Mouse (Mus musculus): ENCODE measurements around the gene Bap1.

Bap1 gene

DNA sequence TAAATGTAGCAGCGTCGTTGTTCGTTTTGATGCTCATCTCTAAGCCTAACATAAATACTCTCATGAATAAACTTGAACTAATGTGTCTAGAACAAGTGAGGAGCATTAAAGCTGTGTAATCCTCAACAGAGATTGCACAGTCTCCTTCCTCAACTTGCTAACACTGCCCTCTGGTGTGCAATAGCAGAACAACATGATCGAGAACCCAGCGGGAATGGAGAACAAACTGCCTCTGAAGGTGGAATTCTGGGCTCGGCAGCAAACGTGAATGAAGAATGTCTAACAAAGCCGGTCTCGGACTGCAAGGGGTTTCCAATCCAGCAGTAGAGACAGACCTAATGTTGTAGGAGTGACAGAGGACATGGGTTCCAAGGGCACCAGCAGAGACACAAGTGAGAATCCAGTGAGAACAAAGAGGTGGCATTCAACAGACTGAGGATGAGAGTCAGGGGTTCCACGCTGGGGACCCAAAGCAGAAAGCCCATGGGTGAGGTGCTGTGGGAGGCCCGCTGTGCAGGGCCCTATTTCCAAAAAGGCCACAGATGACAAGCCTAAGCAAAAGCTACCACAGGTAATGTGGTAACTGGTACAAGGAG, 17.2 kb upstream of the Bap1 start:
- DNase-seq = peak; percentile 84

DNA sequence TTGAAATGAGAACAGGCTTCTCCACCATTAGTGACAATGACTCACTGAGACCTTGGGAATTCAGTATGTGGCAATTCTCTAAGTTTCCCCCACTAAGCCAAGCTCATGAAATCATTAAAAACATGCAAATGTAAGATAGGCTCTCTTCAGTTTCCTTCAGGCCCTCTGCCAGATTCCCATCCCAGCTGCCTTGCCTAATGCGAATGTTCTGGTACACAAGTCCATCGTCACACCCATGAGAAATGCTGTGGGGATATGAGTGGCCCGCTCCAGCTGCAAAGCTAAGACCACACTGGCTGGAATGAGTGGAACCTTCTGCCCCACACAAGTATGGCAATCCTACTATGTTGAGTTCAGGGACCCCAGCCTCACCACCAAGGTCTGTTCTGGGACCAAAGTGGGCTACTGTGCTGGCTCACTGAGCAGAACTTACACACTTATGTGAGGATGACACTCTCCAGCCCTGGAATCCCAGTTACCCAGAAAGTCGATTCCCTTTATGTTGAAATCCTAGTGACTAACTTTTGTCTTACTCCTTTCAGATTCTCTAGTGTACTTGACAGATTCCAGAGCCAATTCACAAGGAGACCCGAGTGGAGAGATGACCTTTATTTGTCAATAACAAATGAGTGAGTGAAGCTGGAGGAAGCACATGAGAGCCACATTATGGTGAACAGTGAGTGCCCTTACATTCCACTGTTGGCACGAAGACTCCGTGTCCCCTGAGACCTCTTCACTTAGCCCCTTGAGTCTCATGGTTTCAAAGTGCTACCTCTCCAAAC, 14.0 kb upstream of the Bap1 start:
- no peak for DNase-seq

DNA sequence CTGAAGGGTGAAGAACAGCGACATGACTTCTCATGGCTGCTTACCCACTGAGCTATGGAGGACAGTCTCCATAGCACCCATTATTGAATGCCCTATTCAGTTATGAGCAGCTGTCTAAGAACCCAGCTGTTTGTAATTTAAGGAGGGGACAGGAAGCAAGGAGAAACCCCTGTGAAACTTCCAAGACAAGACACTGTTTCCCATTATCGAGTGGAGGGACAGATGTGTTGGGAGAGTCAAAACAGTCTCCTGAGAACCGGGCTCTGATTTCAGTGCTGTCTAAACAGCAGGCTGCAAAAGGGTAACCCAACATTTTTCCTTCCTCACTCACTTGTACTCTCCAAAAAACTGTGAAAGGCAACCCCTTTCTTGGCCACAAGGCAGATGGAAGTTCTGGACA, 10.7 kb upstream of the Bap1 start:
- DNase-seq = no peak

DNA sequence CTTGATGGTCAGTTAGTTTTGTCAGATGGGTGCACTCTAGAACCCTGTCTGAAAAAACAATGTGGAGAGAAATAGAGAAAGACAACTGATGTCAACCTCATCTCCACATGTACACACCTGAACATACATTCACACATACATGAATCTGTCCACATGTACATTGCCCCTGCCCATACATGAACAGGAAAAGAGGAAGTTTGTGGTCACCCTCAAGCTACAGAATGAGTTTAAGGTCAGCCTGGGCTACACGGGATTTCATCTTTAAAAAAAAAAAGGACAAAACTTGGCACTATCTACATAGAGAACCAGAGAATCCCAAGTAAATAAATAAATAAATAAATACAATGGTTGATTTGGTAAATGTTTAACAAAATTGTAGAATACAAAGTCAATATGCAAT, 6.5 kb upstream of the Bap1 start:
- DNase-seq = no peak

DNA sequence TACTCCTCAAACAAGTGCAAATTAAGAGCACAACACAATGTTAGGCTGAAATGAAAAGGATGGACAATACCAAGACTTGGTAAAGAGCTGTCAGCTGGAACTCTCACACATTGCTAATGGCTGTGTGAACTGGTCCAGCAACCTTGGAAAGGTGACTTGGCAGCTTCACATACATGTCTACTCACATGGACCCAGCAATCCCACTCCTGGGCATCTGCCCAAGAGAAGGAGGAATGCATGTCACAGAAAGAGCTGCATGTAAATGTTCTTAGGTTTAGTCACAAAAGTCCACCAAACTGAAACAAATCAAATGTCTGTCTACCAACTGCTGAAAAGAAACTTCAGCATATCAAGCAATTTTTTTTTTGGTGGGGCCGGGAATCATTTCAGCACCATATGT, 5.3 kb upstream of the Bap1 start:
- DNase-seq = no peak

DNA sequence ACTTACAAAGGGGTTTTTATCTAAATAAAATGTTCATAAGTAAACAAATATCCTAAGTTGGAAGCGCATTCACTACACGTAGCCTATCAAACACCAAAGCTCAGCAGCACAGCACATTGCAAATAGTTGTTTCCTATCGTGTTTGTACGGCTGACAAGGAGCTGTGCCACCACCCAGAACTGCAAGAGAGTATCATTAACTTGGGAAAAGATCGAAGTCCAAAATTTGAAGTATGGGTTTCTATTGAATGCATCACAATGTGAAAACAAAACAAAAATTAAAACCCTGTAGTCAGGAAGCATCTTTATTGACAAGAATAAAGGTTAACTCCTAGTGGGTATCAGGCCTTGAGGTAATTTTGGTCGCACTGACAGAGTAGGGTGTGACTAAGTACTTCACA, 2.9 kb upstream of the Bap1 start:
- no peak for DNase-seq

DNA sequence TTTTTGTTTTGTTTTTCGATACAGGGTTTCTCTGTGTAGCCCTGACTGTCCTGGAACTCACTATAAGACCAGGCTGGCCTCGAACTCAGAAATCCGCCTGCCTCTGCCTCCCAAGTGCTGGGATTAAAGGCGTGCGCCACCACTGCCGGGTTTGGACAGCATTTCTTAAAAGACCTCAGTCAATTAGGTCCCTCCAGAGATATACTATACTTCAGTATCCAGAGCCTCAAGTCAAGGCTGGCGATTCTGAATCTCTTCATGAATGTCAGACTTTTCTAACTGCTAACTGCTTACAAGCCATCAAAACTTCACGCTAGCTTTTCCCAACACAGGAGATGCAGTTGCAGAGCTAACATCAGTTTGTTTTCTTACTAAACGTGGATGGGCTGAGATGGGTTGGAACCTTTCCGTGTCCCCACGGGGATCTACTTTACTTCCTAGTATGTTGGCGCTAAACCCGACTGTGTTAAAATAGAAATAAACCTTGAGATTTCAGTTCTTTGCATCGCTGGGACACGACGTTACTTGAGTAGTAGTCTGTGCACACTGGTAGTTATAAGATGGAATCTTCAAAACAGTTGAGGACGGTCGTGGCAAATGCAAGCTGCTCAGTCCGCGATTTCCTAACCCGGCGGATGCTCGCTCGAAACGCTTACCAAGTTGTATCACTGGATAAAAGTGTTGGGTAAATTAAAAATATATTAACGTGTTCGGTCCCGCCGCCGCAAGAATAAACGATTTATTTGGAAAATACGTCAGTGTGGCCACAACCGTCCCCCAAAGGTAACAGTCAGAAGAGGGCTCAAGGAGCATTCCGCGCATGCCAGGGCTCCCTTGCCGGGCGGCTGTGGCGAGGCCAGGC, 797 bp upstream of the Bap1 start:
- no peak for DNase-seq

DNA sequence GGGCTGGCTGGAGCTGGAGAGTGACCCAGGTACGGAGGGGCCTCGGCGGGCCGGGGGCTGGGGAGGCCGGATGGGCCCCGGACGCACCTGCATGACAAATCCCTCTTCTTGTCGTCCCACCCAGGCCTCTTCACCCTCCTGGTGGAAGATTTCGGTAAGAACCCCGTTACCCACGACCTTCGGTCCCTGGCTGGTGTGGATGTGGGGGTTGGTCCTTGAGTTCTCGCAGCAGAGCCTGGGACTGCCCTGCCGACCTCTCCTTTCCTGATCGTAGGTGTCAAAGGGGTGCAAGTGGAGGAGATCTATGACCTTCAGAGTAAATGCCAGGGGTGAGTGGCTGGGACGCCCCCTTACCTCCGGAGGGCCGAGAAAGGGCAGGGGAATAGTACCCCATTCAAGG, 376 bp downstream of the Bap1 start:
- no peak for DNase-seq

DNA sequence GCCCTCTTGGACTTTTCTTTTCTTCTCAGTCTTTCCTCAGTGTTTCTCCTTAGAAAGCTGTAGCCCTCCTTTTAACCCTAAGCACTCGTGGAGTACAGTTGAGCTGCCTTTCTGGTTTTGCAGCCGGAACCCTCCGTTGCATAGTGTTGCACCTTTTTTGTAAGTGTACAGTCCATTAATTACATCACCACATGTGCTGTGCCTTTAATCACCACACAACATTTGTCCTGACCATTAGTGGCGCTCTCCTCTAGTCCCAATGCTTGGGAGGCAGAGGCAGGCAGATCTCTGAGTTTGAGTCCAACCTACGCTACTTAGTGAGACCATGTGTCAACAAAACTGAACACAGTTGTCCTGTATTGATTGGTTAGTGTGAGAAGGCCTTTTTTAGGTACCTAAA, 841 bp downstream of the Bap1 start:
- no peak for DNase-seq

DNA sequence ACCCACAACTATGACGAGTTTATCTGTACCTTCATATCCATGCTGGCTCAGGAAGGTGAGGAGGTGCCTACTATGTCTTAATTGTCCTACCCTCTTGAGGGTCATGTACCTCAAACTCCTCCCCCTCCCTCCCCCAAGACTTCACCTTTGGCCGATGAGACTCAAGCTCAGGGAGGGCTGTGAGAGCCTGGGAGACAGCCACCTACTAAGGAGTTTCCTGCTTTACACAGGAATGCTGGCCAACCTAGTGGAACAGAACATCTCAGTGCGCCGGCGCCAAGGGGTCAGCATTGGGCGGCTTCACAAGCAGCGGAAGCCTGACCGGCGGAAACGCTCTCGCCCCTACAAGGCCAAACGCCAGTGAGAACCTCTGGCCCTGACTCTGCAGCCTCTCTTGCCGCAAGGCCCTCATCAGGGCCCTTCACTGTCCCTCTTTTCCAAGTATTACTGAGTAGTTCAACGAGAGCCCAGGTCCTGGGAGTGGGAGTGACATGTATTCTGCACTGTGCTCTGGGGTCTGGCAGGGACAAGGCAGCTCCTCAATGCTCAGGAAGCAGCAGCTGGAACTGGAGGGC, 7.3 kb downstream of the Bap1 start:
- no peak for DNase-seq

DNA sequence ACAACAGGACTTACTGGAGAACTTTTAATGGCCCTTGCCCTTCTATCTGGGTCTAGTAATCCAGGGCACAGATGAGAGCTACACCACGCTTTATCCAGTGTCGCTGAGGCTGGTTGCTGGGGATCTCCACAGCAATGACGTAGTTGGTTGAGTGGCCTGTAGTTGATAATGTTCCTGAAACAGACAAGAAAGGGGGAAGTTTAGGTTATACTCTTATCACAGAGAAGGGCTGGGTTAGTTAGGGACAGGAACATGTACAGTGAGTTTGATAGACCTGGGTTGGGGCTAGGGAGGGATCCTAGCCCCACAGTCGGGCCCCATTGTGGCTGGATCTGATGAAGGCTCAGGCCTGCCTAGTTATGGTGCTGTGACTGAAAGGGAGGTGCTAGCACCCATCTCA, 9.1 kb downstream of the Bap1 start:
- DNase-seq = no peak

DNA sequence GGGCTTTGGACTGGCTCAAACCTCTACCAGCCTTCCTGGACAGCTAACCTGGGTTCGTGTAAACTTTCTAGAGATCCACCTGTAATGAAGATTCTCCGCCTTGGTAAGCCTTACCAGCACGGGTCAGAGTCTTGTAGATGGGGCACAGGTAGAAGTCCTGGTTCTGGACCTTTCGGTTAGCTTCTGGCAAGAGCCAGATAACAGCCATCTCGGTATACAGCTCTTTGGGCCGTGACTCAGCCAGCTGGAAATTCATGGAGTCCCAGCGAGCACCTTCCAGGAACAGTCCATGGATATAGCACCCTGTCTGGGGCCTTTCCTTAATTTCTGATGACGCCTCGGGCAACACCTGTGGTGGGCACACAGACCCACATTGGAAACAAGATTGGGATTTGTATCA, 9.7 kb downstream of the Bap1 start:
- DNase-seq = no peak

DNA sequence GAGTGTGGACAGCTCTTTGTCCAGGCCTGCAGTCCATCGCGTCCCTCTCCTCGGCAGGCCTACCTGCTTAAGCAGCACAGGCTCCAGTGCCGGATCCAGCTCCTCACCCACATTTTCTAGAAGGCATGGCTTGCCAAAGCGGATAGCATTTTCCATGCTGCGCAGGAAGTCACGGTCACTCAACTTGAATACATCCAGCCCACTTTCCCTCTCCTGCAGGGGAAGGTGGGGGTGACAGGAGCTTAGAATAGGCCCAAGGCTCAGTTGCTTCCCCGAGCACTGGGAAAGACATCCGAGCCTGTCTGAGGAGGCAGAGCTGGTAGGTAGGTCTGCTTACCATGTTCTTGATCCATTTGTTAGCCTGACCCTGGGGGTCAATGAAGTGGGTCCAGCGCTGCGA, 16.4 kb downstream of the Bap1 start:
- no peak for DNase-seq

DNA sequence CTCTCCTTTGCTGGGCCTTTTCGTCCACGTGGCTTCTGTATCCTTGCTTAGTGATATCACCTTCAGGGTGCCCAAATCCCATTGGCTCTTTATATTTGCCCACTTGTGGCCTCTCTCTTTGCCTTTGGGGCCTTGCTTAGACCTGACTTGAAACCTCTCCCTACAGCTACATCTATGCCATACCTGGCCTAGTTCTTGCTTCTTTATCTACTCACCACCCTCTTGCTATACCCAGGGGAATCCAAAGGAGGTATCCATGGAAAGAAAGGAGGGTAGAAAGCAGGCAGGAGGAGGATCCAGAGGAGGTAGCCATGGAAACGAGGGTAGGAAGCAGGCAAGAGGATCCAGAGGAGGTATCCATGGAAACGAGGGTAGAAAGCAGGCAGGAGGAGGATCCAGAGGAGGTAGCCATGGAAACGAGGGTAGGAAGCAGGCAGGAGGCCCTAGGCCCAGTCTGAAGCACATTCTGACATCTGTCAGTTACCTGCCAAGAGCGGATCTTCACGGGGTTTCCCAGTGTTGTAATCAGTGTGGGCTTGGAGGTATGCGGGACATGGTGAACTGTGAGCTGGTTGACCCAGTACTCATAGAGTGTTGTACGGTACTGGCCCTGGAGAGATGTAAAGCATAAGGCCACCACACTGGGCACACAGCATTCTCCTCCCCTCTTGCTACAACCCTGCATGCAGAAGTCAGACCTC, 17.2 kb downstream of the Bap1 start:
- DNase-seq = peak; percentile 44

DNA sequence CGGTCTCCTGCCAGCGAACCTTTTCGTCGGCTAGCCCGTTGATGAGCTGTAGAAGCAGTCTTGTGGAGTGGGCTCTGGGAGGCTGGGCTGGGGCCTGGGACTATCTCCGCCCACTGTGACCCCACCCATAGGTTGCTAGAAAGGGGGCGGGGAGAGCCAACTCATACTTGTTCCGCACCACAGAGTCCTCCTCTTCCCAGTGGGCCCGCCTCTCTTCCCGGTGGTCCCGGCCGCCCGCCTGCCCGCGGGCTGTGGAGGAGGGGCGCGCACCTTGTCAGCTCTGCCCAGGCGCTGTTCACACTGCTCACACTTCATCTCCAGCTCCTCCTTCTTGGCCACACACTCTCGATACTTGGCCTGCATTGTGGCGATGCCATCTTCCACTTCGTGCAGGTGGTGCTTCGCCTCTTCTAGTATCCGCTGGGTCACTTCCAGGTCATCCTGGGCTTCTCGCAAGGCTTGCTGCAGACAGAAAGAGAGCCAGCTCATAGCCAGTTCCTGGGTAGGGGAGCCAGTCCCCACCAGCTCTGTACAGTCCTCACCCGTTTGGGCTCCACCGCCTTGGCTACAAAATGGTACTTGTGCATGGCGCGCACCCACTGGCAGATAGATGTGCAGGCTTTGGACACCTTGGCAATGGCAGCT, 18.3 kb downstream of the Bap1 start:
- DNase-seq = peak; percentile 89

DNA sequence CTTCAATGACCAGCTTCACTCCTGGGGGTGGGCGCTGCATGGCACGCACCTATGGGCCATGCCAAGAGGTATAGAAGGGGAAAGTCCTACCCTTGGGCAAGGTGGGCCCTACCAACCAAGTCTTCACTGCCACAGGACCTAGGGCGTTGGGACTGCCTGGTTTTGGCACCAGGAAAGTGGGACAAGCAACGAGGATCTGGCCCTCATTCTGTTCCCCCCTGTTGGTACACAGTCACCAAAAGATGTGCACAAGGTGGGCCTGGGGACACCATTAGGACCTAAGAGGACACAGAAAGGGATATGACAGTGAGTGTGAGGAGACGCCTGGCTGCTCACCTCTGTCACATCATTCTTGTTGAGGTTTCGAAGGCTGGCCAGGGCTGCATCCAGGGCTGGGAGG, 19.9 kb downstream of the Bap1 start:
- DNase-seq = no peak

DNA sequence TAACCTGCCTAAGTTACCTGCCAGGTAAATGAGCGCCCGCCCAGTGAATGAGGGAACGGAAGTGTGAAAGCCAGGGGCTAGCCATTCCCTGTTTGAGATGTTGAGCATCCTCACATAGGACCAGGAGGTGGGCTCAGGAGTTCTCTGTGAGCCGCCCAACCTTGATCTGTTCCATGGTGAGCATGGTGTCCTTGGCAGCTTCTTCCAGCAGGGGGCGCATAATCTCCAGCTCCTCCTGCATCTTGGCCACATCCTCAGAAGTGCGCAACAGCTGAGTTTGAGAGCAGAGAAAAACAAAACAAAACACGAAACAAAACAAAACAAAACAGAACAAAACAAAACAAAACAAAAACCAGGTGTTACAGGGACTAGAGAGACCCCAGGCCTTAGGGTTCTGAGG, 20.9 kb downstream of the Bap1 start:
- DNase-seq = peak; percentile 83

DNA sequence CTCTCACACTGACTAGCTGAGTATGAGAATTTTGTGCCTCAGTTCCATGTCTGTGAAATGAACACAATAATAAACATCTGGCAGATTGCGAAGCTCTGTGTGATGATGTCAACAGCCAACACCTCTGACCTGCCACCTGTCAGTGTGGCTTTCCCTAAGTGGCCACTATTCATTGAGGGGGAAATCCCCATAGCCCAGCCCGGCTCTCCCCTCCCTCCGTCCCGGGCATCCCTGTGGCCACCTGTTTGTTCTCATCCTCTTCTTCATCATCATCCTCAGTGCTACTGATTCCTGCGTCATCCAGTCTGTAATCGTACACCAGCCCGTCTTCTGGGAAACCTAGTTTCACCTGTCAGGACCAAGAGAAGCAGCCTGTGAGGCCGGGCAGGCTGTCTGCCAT, 34.5 kb downstream of the Bap1 start:
- no peak for DNase-seq
